Mouse (Mus musculus) layer of hippocampus, adult 11-12 months (tissue): ENCODE results near the gene Mrpl21.

ENCODE experiments used
- DNase-seq: peaks from one replicate; pipeline ENCODE4 v3.0.0; 2022; ENCODE audit warnings: low spot score

Mrpl21 gene

DNA sequence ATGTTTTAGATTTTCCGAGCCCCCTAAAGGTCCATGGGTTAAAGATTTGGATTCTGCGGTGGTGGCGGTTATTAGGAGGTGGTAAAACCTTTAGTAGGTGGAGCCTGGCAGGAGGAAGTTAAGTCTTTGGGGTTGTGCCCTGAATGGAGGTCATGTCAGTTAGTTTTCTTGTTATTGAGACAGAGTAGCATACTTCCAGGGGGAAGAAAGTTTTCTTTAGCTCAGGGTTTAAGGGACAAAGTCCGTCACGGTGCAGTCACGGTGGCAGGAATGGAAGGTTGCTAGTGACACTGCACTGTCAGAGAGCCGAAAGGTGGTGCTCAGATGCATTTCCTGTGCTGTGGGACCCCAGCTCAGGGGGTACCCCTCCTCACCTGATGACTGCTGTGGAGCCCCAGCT lies 15.1 kb downstream of the Mrpl21 start:
- no peak for DNase-seq

DNA sequence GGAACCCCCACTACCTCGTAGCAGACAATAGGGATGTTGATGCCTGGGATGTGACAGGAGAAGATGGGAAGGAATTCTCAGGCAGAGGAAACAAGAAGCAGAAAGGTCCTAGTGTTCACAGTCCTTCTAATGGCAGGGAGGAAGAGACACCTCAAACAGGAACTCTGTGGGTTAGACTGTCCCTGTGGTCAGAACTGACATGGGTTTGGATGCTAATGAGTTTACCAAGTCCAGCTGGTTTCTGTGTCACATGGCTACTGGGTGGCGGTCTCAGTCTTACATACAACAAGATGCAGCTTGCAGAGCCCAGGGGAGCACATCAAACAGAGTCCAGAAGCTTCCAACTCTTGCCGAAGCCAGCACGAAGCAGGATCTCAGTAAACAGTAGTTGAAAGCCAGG lies 21.3 kb downstream of the Mrpl21 start:
- no peak for DNase-seq

DNA sequence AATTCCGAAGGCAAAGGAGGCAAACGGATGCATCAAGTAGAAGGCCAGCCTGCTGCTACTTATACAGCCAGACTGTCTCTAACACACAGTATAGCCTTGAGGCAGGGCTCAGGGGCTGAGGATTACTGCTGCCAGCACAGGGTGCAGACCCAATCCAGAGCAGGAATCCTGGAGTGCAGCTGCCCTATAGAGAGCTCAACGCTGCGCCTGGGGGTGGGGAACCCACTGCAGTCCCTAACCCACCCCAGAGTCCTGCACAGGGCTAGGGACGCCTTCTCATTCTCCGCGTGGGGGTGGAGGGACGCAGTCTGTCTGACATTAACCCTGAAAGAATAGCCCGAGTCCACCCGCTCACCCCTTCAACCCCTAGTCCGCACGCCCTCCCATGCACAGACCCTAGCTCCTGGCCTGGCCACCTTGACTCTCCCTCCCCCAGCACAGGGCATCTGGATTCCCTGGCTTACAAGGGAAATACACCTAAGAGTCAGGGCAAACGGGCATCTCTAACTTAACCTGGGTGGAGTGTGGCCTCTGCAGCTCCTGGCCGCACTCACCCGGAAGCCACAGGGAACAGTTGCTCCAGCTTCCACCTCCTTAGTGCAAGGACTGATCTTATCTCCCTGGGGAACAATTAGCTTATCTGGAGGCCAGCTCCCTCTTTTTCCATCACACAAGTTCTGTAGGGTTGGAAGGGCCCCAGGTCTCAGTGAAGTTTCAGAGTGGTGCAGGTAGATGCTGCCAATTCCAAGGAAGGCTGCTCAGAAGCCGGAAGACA lies 24.7 kb downstream of the Mrpl21 start:
- DNase-seq = no peak

DNA sequence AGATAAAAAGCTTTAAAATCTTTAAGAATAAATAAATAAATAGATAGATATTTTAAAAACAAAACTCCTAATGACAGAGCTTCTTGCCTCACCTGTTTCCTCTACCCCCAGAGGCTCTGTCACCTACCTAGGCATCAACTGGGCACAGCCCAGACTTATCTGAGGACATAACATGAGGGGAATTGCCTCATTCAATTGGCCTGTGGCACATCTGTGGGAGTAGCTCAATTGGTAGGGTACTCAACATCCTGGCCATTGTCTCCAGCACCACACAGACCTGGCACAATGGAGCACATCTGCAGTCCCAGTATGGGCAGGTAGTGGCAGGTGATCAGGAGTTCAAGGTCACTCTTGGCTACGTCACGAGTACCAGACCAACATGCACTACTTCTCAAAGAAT lies 36.6 kb downstream of the Mrpl21 start:
- no peak for DNase-seq

DNA sequence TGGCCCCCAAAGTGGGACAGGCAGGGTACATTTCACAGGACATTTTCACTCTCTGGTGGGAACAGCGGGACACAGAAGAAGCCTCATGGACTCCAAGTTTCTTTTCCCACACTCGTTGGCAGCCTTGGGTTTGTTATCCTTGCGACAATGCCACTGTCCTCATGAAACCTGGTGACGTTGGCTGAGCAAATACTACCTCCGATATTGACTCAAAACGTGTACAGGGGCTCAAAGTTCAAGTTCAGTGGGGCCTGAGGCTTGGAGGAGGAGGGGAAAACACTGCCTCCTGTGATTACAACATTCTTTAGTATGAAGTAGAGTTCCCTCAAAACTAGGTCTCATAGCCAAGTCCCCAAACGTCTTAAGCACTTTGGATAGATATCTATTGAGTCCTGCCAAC lies 37.4 kb downstream of the Mrpl21 start:
- DNase-seq = no peak

DNA sequence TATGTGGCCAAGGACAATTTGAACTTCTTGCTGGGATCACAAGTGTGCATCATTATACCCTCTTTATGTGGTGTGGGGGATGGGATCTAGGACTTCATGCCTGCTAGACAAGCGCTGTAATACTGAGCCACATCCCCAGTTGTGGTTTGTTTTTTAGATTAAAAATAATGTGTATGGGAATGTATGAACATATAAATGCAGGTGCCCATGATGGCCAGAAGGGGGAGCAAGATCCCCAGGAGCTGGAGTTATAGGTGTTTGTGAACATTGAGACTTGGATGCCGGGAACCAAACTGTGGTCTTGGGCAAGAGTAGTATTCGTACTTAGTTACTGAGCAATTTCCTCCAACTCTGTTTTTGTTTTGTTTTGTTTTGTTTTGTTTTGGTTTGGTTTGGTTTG lies 38.1 kb downstream of the Mrpl21 start:
- no peak for DNase-seq

DNA sequence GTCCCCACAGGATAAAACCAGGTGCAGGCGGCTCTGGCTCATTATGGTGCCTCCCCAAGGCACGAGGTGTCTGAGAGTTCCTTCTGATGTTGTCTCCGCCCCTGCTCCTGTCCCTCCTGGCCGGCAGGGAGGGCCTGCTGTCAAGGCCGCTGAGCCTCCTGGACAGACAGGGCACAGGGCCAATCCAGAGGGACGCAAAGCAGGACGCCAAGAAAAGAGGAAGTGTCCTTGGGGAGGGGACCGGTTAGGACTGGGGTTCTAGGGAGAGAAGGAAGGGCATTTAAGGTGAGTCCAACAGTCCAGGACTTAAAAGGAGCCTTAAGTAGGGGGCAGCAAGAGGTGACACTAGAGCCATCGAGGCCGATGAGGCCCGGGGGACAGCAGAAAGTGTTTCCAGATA lies 38.9 kb downstream of the Mrpl21 start:
- peak; percentile 24 for DNase-seq

DNA sequence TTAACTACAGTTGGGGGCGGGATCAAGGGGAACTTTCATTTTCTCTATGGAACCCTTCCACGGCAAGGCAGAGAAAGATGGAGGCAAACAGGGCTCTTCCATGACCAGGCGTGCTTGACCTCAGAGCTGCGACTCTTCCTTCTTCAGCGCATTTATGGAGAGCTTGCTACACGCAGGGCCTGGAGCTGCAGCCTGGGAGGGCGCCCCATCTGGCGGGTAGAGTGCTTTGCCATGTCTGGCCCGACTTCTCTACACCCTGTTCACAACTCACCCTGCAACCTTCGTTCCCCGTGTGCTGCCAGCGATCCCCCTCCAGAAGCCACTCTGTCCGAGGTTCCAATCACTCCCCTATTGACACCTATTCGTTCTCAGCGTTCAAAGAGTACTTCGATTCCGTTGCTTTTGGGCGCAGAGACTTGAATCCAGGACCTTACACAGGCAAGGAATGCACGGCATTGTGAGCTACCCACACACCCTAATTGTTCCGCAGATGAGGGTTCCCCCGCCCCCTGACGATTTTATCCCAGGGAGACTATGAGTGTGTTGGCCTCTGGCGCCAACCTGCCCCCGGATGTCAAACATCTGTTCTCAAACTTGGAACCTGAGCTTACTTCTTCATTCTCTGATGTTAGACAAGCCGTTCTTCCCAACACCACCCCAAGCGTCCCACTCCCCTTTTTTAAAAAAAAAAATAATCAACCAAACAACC lies 39.7 kb downstream of the Mrpl21 start, which contains the start of gene Cpt1a:
TSS of gene Cpt1a (plus strand) at position 74 of the 709 bp plus-strand sequence.
- DNase-seq = peak; percentile 33

DNA sequence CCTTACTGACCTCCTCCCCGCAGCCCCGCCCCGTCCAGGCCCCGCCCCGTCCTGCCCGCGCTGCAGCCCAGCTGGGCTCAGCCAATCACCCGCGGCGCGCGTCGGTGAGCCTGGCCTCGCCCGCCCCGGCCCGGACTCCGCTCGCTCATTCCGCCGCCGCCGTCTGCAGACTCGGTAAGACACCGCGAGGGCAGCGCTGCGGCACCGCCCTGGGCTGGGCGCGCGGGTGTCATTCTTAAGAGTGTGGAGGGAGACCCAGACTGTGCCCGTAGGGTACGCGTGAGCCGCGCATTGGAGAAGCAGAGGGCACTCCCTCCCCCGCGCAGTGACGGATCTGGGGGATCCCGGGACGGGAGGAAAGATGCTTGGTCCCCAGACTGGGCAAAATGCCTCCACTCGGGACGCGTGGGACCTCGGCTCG lies 40.5 kb downstream of the Mrpl21 start:
- DNase-seq = peak; percentile 52

DNA sequence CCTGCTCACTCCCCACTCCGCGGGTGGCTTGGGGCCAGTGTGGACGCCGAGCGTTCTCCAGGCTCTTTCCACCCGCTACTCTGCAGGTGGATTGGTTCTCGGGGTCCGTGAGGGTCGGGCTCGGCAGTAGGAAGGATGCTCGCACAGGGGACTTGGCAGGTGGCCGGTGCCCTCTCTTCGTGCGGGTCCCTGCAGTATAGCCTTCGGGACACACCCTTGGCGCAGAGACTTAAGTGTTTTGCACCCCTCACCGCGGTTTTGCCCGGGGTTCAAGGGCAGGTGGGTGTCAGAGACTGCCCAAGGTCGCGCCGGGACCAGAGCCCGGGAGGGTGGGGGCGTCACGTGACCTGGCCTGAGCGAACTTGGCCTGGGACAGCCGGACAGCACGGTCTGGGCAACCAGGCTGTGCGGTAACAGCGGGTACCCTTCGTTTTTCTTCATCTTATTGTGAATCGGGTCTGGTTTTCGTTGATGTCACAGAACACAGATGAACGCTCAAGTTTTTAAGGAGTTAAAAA lies 41.1 kb downstream of the Mrpl21 start:
- peak; percentile 47 for DNase-seq

DNA sequence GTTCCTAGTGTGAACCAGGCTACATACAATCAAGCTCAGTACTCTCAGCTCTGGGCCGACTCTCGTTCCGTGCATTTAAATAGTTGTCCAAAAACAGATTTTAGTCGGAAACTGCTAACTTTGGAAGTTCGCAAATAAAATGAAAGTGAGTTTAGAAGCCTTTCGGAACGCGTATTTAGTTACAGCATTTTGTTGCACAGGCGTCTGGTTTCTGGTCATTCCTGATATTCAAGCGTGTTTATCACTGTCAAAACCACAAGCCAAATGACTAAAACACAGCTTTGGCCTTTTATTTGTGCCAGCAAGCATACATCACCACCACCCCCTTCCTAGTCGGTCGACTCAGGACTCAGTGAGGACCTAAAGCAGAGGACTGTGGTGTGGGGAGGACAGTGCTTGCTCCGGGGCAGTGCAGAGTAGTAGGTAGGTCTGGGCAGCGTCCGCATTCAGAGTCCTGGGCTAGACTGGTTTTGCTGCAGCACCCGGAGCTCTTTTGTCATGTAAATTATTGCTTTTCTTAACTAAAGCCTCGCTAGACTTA lies 41.6 kb downstream of the Mrpl21 start:
- peak; percentile 11 for DNase-seq

DNA sequence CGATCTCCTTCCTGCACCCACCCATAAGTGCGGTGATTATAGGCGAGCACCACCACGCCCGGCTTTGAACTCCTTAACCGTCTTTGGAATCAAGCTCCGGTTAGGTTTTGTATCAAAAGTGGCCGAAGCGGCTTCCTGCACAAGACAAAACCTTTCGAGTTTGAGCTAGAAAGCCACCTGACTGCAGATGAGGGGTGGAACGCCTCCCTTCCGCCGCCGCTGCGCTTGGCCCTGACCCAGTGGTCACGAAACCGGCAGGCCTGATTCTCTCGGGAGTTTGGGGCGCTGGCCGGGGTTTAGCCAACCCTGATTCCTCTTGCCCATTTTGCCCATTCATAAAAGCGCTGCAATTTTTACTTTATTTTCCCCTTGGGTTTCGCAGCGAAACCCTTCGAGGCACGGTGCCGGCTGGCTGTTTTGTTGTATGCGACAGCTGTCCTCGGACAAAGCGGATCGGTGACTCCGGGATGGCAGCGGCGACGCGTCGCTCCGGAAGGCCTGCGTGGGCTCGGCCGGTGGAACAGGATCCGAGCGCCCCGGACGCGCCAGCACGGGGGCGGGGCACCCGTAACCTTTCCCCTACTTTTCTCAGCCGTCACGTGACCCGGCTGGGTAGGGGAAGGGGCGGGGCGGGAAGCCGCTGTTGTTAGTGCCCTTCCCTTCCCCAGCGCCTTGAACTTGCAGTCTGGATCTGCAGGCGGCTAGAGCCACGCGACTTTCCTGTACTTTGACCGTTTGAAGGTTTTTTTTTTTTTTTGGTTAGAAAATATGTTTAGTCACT lies 42.4 kb downstream of the Mrpl21 start:
- DNase-seq = peak; percentile 82

DNA sequence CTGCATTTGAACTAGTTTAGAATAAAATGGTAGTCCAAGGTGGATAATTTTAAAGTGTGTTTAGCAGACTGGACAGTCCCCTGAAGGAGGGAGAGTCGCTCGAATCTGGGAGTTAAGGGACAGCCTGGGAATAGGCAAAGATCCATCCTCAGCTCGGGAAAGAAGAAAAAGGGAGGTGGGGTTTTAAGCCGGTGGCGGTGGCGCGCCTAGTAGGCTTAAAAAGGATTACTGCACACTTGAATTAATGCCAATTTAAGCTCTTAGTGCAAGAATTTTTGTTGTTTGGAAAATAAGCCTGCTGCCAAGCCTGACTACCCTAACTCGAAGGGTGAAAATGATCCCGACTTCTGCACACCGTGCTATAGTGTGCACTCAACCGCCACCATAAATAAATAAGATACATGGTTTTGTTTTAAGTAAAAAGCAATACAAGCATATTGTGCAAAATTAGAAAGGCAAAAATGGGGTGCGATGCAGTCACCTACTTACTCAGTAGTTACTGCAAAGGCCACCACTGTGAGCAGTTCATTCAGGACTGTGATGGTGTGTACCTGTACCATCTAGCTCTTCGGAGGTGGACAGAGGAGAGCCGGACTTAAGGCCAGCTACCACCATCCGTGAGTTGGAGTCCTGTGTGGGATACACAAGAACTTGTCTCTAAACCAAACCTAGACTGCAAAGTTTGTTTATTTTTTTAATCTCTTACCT lies 43.2 kb downstream of the Mrpl21 start:
- DNase-seq = no peak

DNA sequence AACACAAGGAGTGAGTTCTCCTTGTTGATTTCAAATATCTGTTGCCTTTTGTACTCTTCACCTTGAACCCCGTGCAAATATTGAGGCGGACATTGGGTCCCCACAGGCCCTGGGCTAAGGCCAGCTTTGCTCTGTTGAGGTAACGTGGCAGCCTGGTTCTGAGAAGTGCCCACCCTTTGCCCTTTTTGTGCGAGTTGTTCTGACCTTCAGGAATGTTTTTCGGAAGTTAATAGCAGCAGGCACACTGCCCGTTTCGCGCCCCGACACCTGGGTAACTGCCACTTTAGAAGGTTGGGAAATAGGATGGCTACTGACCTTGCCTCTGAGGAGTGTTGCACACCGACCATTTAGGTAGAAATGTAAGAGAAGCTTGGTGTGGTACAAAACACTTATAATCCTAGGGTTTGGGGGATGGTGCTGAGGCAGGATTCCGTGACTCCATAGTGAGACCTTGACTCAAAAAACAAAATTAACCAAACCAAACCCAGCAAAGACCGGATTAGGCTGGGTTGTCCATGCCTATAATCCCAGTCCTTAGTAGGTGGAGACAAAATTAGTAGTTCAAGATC lies 43.9 kb downstream of the Mrpl21 start:
- no peak for DNase-seq

DNA sequence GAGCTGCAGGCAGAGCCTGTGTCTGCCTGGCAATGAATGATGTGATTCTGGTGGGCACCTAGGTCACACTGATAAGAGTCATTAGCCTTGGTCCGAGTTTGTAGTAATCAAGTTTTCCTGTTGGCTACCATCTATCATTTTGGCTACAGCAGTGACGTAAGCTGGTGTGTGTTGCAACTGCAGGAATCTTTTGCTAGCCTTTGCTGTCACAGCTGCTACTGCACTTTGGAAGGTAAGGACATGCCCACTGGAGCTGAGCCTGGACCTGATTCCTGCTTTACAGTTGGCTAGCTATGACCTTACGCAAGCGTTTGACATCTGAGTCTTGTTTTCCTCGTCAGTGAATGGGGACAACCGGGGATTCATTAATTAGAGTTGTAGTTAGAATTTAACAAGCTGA lies 50.5 kb downstream of the Mrpl21 start:
- DNase-seq = no peak

DNA sequence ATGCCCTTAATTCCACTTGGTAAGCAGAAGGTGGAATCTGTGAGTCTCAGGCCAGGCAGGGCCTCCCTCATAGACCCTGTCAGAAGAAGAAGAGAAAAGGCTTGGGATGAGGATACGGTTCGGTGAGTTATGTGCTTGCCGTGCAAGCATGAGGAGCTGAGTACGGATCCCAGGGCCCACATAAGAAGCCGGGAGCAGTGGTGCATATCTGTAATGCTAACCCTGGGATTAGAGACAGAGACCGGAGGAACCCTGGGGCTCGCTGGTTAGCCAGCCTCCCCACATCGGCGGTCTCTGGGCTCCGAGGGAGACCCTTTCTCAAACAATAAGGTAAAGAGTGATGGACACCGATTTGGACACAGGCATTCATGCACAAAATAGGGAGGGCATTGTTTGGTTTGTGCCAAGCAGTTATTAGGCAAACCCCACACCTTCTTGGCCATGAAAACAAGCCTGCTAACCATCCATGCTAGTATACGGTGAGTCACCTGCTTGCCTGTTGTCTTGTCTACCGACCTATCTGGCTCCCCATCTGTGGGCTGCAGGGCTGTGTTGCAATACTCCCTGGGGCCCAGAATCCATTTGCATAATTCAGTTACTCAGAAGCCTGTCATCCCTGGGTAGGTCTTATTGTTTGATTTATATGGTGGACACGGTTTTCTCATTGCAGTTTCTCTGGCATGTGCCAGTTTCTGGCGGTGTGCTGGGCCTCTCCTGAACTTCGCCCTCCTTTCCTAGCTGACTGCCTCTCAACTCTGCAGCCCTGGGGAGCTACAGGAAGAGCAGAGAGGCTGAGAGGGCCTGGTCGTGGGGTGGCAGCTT lies 51.2 kb downstream of the Mrpl21 start:
- DNase-seq = no peak

DNA sequence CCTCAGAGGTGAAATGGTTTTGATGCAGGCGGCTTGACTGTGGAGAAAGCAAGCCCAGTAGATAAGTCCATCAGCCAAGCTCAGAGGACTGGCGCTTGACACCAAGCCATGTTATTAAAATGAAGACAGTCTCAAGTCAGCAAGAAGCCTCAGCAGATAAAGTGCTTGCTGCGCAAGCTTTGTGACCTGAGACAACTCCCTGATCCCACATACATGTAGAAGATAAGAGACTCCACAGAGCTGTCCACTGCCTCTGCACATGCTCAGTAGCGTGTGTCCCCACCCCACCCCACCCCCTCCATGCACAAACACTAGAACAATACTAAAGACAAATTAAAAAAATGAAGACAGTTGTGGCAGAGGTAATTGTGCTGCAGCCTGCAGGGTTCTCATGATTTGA lies 51.8 kb downstream of the Mrpl21 start:
- DNase-seq = no peak

DNA sequence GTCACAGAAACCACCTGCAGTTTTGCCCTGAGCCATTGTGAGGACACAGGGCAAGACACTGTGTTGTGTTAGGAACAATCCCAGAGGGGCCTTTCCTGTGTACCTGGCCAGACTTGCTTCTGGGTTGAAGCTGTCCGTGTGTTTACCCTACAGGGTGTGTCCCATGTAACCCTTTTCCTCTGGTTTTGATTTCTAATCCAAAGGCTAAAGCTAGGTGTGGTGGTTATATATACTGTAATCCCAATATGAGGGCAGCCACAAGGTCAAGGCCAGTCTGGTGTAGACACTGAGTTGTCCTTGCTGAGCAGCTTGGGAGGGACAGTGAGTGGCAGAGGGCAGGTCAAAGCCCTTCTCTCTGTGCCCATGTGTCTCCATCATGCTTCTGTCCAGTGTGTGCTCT lies 53.2 kb downstream of the Mrpl21 start:
- DNase-seq = no peak

DNA sequence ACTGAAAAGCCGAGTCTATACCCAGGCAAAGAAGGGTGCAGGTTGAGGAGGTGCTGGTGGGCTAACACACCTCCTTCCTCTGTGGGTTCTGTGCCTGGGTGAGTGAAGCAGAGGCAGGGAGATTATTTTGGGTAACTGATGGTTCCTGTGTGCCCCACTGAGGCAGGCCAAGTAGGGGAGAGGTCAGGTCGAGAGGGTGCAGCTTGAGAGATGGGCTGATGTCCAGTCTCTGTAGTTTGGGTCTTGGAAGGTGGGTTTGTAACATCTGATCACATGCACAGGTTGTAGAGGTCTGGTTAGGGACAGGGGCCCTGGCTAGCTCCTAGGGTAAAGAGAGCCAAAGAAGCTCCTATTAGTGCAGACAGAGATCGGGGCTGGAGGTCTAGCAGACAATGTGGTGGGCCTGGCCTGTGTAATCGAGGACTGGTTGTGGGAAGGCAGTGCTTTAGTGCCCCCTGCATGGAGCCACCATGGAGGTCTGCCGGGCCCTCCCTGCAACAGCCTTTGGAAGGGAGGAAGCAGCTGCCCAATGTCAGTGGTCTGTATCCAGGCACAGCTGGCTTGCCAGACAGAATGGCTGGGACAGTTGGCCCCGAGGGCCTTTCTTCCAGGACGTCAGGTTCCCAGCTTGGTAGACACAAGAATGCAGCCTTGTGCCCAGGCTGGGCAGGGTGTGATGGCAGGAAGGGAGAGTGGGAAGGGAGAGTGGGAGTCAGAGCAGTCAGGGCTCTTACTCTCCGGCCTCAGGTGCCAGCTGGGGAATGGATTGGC lies 54.0 kb downstream of the Mrpl21 start:
- DNase-seq = no peak

DNA sequence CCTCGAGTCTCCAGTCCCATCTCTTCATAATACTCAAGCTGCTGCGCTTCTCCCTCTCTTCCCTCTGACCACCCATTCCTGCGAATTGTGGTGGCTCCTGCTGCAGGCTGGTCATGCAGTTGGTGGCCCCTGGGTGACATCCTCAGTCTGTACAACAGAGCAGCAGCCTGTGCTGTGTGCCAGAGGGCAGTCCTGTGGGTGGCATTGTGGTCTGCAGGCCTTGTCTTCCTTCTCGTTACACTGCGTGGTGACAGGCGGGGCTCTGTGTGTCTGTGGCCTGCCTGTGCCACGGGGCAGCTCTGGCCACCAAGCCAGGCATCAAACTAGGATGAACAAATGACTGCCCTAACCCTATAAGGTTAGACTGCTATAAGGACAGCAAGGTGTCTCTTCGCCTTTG lies 56.5 kb downstream of the Mrpl21 start:
- no peak for DNase-seq
